Mouse (Mus musculus) kidney, adult 2 months (tissue): ENCODE results near the gene Gfod1.

Experiments used
- CTCF ChIP-seq: fragments of 200-500 bp; conservative IDR thresholded peaks from 2 replicates; pipeline ENCODE4 v1.5.1; 2011; ENCODE audit warnings: low read depth, mild to moderate bottlenecking, control low read depth, low read length, moderate library complexity, mixed read lengths; ENCODE audit not compliant: insufficient read depth, insufficient read length
- POLR2A ChIP-seq: fragments of 200-500 bp; IDR thresholded peaks from one replicate; pipeline ENCODE4 v1.6.1; 2011; ENCODE audit warnings: low read depth, low read length, control low read depth

DNA sequence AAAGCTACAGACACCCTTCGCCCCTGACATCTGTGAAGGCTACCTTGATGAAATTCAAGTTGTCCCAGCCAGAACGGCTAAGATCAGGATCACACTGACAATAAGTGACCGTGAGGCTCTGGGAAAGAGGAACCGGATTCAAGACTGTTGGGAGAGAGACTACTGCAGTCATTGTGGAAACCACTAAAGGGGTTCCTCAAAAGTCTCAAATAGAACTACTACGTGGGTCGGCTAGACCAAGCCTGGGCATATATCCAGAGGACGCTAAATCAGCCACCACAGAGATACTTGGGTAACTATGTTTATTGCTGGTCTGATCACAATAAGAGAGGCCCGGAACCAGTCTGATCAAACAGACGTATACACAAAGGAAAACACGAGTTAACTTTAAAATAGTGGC lies 37.6 kb downstream of the Gfod1 start:
- TF ChIP-seq POLR2A (no peak), CTCF (no peak)
